Mouse (Mus musculus): ENCODE results near the gene Nrp2. TPM values are rescaled to one million over a fixed set of nuclear protein-coding genes. Genes with fewer than 3 reads are reported as not detected.

The Nrp2 gene
- polyA plus RNA-seq, 1 experiment from 2014 or later: 13.3 TPM

DNA sequence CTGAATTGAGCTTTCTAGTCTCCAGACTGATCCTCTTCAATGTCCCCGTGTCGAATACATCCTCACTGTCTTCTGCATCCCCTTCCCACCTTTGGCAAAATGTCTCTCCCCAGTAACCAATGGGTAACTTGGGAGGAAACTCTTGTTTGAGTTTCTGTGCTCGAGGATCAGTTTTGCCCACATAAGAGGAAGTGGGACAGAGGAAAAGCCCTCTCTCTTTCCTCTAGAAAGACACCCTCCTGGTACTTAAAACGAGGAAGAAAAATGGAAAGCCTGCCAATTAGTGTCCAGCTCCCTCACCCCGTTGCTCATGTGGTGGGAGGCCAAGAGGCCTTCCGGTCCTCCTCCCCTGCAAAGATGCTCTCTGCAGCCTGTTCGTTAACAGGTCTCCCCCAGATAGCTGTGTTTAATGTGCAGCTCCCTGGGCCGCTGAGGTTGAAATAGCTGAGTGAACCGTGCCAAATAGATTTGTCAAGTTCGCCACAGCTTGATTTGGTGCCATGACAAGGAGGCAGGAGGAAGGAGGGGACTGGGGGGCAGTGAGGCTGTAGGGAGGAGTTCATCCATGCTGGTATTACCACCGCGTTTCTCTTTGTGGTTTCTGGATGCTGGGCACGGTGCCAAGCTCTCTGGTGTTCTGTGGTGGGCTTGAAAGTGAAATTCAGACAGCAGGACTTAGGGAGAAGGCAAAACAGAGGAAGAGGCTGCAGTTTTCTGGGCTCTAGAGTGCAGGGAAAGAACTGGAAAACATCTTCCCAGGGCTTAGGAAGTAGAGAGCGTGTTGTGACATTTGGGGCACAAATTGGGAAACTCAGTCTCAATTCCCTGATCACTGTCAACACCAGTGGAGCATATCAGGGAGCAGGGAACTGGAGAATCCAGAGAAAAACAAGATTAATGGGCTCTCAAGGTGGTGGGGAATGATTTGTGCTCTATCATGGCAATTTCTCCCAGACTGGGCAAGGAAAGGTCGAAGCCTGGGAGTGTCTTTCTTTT, 48.2 kb downstream of the Nrp2 start:
- no peaks in the 10 kb centered on the region for H3K9me3 ChIP-seq (ENCODE audit: control insufficient read depth, low read length)
- no peaks in the 10 kb centered on the region for H3K27me3 ChIP-seq (ENCODE audit: control insufficient read depth, insufficient read depth, low read depth, low read length)
- ATAC-seq (ENCODE audit: low read depth): peak; percentile 63
- H3K27ac ChIP-seq (ENCODE audit: low read length): no peak overlapping the region
- H3K4me3 ChIP-seq (ENCODE audit: low read length): no peak overlapping the region
- H3K4me1 ChIP-seq (replicated peaks; ENCODE audit: control insufficient read depth, insufficient read depth, low read length): peaks cover 22% of the 10 kb centered on the region
- H3K9ac ChIP-seq (ENCODE audit: low read length): 0 out of 2 replicates have a peak overlapping the region, but pooled peaks have one; percentile 21
- peaks cover 3% of the 10 kb centered on the region; the same call in 1 of the 2 replicates for H3K36me3 ChIP-seq (ENCODE audit: control insufficient read depth, insufficient read depth, low read length)
- no peak overlapping the region for H3K4me2 ChIP-seq (ENCODE audit: low read depth, low read length)
- WGBS: 29% methylated on average over 15 of the region's 15 CpGs

DNA sequence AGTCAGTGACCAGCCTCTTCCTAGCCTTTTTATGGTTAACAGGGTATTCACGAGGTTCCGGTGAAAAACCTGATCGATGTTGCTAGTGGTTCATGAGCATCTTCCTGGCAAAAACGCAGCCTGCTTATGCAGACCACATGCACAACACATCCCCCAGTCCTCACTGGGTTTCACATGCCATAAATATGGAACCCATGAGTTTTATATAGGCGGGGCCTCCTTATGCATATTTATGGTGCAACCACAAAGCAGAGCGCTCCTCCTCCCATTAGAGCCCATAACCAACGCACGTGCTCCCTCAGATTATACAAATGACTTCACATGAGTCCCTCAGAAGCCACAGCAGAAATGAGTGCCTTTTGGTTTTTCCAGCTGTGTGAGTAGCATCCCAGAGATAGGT, 49.0 kb downstream of the Nrp2 start:
- Histone ChIP-seq H3K27me3 (ENCODE audit: control insufficient read depth, insufficient read depth, low read depth, low read length) (no peaks in the 10 kb centered on the region), H3K36me3 (ENCODE audit: control insufficient read depth, insufficient read depth, low read length) (0 out of 2 replicates have a peak, but pooled peaks cover 3% of the 10 kb centered on the region), H3K9ac (ENCODE audit: low read length) (no peak overlapping the region), H3K27ac (ENCODE audit: low read length) (no peak overlapping the region), H3K4me1 (replicated peaks; ENCODE audit: control insufficient read depth, insufficient read depth, low read length) (peaks cover 22% of the 10 kb centered on the region), H3K4me2 (ENCODE audit: low read depth, low read length) (no peak overlapping the region), H3K9me3 (ENCODE audit: control insufficient read depth, low read length) (no peaks in the 10 kb centered on the region), H3K4me3 (ENCODE audit: low read length) (no peak overlapping the region)
- WGBS: 78% methylated on average over 8 of the region's 8 CpGs
- no peak for ATAC-seq (ENCODE audit: low read depth)

DNA sequence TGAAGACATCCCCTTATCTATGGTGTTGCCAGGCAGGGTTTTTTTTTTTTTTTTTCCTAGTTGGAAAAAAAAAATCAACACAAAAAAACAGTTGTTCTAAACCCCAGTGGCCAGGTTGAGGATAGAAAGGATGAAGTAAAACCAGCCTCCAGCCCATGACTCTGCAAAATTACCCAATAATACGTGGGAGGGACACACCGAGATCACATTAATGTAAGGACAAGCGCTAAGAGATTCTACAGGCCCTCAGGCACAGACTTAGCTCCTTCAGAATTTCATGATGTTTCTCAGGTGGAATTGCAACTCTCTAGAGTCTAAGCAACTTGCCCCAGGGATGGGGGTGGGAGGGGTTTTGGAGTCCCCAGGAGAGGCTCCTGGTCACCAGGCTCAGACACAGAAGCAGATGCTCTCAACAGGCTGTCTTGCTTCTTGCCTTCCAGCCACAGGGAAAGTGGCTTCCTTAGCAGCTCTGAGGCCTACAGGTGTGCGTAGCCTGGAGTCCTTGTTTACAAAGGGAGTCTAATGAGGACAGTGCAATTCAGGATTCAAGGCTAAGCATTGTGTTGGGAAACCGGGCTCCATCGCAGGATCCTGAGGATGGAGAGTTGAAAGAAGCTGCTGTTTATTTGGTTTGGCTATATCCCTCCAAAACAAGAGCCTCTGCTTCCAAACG, 49.7 kb downstream of the Nrp2 start:
- no peak overlapping the region for H3K27ac ChIP-seq (ENCODE audit: low read length)
- peaks cover 17% of the 10 kb centered on the region for H3K4me1 ChIP-seq (replicated peaks; ENCODE audit: control insufficient read depth, insufficient read depth, low read length)
- no peak overlapping the region for H3K4me3 ChIP-seq (ENCODE audit: low read length)
- H3K4me2 ChIP-seq (ENCODE audit: low read depth, low read length): no peak overlapping the region
- no peaks in the 10 kb centered on the region for H3K27me3 ChIP-seq (ENCODE audit: control insufficient read depth, insufficient read depth, low read depth, low read length)
- H3K36me3 ChIP-seq (ENCODE audit: control insufficient read depth, insufficient read depth, low read length): 0 out of 2 replicates have a peak, but pooled peaks cover 3% of the 10 kb centered on the region
- 62% methylated on average over 7 of the region's 7 CpGs for WGBS
- H3K9ac ChIP-seq (ENCODE audit: low read length): no peak overlapping the region
- H3K9me3 ChIP-seq (ENCODE audit: control insufficient read depth, low read length): no peaks in the 10 kb centered on the region
- ATAC-seq (ENCODE audit: low read depth): no peak

DNA sequence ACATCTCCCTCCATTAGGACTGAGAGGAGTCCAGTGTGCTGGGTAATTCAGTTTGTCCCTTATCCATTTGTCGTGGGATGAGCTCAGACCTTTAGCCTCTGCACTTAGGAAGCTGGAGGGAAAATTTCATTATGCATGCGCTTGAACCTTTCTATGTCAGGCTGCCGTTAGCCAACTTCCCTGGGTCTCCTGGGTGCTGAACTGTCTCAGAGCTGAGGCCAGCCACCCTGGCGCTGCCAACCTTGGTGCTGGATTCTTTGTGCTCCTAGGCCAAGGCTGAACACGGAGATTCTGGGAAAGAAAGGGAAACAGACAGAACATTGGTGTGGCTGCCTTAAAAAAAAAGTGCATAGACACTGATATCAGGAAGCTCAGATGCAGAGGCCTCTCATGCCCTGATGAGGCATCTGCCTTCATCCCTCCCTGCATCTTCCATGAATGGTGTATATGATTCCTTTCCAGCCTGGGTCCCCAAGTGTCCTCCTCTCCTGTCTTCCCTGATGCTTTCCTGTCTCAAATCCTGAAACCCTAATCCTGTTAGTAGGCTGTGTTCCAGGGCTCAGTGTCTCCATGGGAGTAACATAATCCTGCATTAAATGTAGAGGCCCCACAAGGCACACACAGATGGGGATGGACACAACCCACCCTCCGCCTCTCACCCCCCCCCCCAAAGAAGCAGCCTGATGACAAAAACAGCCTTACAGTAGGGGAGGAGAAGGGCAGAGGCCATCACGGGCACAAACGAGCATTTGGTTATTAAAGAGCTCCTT, 51.2 kb downstream of the Nrp2 start:
- Histone ChIP-seq H3K4me1 (replicated peaks; ENCODE audit: control insufficient read depth, insufficient read depth, low read length) (peaks cover 14% of the 10 kb centered on the region), H3K9ac (ENCODE audit: low read length) (no peak overlapping the region), H3K27me3 (ENCODE audit: control insufficient read depth, insufficient read depth, low read depth, low read length) (no peaks in the 10 kb centered on the region), H3K4me2 (ENCODE audit: low read depth, low read length) (no peak overlapping the region), H3K4me3 (ENCODE audit: low read length) (no peak overlapping the region), H3K27ac (ENCODE audit: low read length) (no peak overlapping the region), H3K9me3 (ENCODE audit: control insufficient read depth, low read length) (no peaks in the 10 kb centered on the region), H3K36me3 (ENCODE audit: control insufficient read depth, insufficient read depth, low read length) (0 out of 2 replicates have a peak, but pooled peaks cover 1% of the 10 kb centered on the region)
- 71% methylated on average over 8 of the region's 8 CpGs for WGBS
- no peak for ATAC-seq (ENCODE audit: low read depth)

DNA sequence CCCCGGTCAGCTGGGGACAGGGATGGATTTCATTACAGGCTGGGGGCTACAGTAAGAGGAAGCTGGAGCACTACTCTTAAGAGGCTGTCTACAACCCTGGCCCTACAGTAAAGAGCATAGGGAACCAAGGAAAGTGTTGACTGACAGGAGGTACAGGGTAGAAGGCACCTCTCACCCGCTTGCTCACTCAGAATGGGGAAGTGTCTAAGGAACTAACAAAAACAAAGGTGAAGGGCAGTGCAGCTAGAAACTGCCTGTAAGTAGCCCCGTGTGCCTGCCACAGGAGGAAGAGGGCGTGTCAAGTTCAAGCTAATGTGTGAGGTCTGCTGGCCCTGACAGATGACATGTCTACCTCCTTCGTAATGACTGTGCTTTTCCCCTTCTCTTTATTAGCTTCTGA, 57.0 kb downstream of the Nrp2 start:
- no peak overlapping the region for H3K9ac ChIP-seq (ENCODE audit: low read length)
- no peaks in the 10 kb centered on the region for H3K9me3 ChIP-seq (ENCODE audit: control insufficient read depth, low read length)
- H3K4me3 ChIP-seq (ENCODE audit: low read length): no peak overlapping the region
- H3K27ac ChIP-seq (ENCODE audit: low read length): no peak overlapping the region
- H3K36me3 ChIP-seq (ENCODE audit: control insufficient read depth, insufficient read depth, low read length): peaks cover 2% of the 10 kb centered on the region
- peaks cover 9% of the 10 kb centered on the region for H3K4me1 ChIP-seq (replicated peaks; ENCODE audit: control insufficient read depth, insufficient read depth, low read length)
- 21% methylated on average over 5 of the region's 5 CpGs for WGBS
- H3K4me2 ChIP-seq (ENCODE audit: low read depth, low read length): no peak overlapping the region
- ATAC-seq (ENCODE audit: low read depth): peak; percentile 45; the same call in 1 of the 2 replicates
- no peaks in the 10 kb centered on the region for H3K27me3 ChIP-seq (ENCODE audit: control insufficient read depth, insufficient read depth, low read depth, low read length)

DNA sequence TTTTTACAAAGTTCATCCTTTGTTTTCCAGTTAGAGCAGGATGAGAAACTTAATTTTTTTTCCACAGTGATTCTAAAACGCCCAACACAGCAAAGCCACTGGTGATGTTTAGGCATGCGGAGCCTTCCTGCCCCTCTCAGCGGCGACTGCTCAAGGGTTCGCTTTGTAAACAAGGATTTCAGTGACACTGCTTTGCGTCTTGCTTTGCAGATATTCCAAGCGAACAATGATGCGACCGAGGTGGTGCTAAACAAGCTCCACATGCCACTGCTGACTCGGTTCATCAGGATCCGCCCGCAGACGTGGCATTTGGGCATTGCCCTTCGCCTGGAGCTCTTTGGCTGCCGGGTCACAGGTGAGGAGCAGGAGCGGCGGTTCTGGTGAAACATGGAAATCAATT, 57.5 kb downstream of the Nrp2 start:
- Histone ChIP-seq H3K4me2 (ENCODE audit: low read depth, low read length) (no peak overlapping the region), H3K4me3 (ENCODE audit: low read length) (no peak overlapping the region), H3K27ac (ENCODE audit: low read length) (no peak overlapping the region), H3K4me1 (replicated peaks; ENCODE audit: control insufficient read depth, insufficient read depth, low read length) (peaks cover 9% of the 10 kb centered on the region), H3K27me3 (ENCODE audit: control insufficient read depth, insufficient read depth, low read depth, low read length) (no peaks in the 10 kb centered on the region), H3K36me3 (ENCODE audit: control insufficient read depth, insufficient read depth, low read length) (peaks cover 2% of the 10 kb centered on the region), H3K9ac (ENCODE audit: low read length) (no peak overlapping the region), H3K9me3 (ENCODE audit: control insufficient read depth, low read length) (no peaks in the 10 kb centered on the region)
- 40% methylated on average over 17 of the region's 17 CpGs for WGBS
- ATAC-seq (ENCODE audit: low read depth): peak; percentile 45; the same call in 1 of the 2 replicates

DNA sequence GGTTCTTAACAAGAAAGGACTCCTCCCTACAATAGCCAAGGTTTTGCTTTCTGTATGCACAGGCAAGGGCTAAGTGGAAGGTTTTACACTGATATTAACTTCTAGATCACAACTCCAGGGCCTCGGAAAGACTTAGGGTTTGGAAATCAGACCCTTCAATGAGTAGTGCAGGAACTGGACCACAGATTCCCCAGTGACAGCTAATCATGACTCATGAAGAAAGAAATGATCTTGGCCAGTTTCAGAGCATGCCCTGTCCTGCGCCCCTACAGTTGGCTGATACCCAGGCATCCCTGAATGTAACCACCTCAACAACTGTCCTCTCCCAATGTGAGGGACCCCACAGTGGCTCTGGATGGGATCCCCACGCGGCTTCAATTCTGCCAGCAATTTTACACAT, 60.7 kb downstream of the Nrp2 start:
- no peak overlapping the region for H3K27ac ChIP-seq (ENCODE audit: low read length)
- WGBS: 89% methylated on average over 4 of the region's 4 CpGs
- no peak overlapping the region for H3K4me2 ChIP-seq (ENCODE audit: low read depth, low read length)

DNA sequence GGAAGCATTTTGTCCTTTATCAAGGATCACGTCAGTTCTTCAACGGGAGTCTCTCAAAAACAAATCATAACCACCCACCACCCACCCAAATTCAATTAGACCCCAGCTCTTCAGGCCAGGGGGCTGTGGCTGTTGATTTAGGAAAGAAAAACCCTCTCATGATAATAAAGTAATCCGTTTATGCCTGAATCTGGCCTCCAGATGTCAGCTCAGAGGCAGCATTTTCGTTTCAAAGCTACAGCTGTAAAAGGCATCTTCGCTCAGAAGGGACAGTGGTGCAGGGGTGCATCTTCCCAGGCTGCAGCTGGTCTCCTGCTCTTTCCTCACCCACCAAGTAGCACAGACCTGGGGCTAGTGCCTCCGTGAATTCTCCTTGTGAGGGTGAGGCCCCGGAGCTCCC, 62.1 kb downstream of the Nrp2 start:
- no peak overlapping the region for H3K4me3 ChIP-seq (ENCODE audit: low read length)
- peaks cover 5% of the 10 kb centered on the region for H3K4me1 ChIP-seq (replicated peaks; ENCODE audit: control insufficient read depth, insufficient read depth, low read length)
- no peak overlapping the region for H3K4me2 ChIP-seq (ENCODE audit: low read depth, low read length)
- no peaks in the 10 kb centered on the region for H3K27me3 ChIP-seq (ENCODE audit: control insufficient read depth, insufficient read depth, low read depth, low read length)
- 57% methylated on average over 7 of the region's 7 CpGs for WGBS
- H3K27ac ChIP-seq (ENCODE audit: low read length): no peak overlapping the region
- peaks cover 2% of the 10 kb centered on the region for H3K36me3 ChIP-seq (ENCODE audit: control insufficient read depth, insufficient read depth, low read length)
- H3K9me3 ChIP-seq (ENCODE audit: control insufficient read depth, low read length): no peaks in the 10 kb centered on the region
- no peak for ATAC-seq (ENCODE audit: low read depth)
- no peak overlapping the region for H3K9ac ChIP-seq (ENCODE audit: low read length)

More for the DNA sequence above, 60.7 kb downstream of the Nrp2 start:
- peaks cover 2% of the 10 kb centered on the region for H3K36me3 ChIP-seq (ENCODE audit: control insufficient read depth, insufficient read depth, low read length)
- no peaks in the 10 kb centered on the region for H3K9me3 ChIP-seq (ENCODE audit: control insufficient read depth, low read length)
- ATAC-seq (ENCODE audit: low read depth): no peak
- no peaks in the 10 kb centered on the region for H3K27me3 ChIP-seq (ENCODE audit: control insufficient read depth, insufficient read depth, low read depth, low read length)
- H3K9ac ChIP-seq (ENCODE audit: low read length): no peak overlapping the region
- H3K4me1 ChIP-seq (replicated peaks; ENCODE audit: control insufficient read depth, insufficient read depth, low read length): peaks cover 9% of the 10 kb centered on the region
- H3K4me3 ChIP-seq (ENCODE audit: low read length): no peak overlapping the region

Data from lung, embryonic 16.5 days (tissue).